Mouse (Mus musculus) bone marrow, adult 2 months (tissue): ENCODE measurements around the gene Ttll5. TPM values are rescaled to one million over a fixed set of nuclear protein-coding genes. Genes with fewer than 3 reads are reported as not detected.

Experiments used
- H3K27ac ChIP-seq: fragments of 200-500 bp; 2 replicates; pipeline ENCODE4 v1.5.1; 2012; ENCODE audit warnings: low read depth, mild to moderate bottlenecking, control low read depth, inconsistent platforms, low read length; ENCODE audit not compliant: control insufficient read depth, poor library complexity, insufficient read depth
- H3K4me1 ChIP-seq: fragments of 200-500 bp; 2 replicates; pipeline ENCODE4 v1.6.1; 2011; ENCODE audit warnings: low read length; ENCODE audit not compliant: control insufficient read depth, insufficient read depth
- H3K4me3 ChIP-seq: fragments of 200-500 bp; replicated peaks from 2 replicates; pipeline ENCODE3; 2011; ENCODE audit warnings: mild to moderate bottlenecking, low read depth, low read length, control low read depth; ENCODE audit not compliant: control insufficient read depth
- CTCF ChIP-seq: fragments of 200-500 bp; IDR thresholded peaks from 2 replicates; pipeline ENCODE4 v1.5.1; 2011; ENCODE audit warnings: low read length, control low read depth; ENCODE audit not compliant: control insufficient read depth, insufficient read depth
- POLR2A ChIP-seq: fragments of 200-500 bp; IDR thresholded peaks from 2 replicates; pipeline ENCODE4 v1.6.1; 2011; ENCODE audit warnings: low read depth, mild to moderate bottlenecking, control low read depth, low read length, borderline replicate concordance; ENCODE audit not compliant: control insufficient read depth
- WGBS: fragments of 180-500 bp; shearing (Covaris S2); methylation state at CpG from one replicate; pipeline ENCODE4 v1.1.7; 2018; 5-methylcytosine and 5-hydroxymethylcytosine counted together
- polyA plus RNA-seq: library from polyadenylated mRNA; stranded (reverse); fragments of >200 nt; gene quantifications from 2 replicates; pipeline ENCODE4 v1.2.4, GENCODE M21; 2011; ENCODE audit warnings: low replicate concordance; ENCODE audit not compliant: missing spikeins, insufficient read depth, insufficient read length

Ttll5 gene
- polyA plus RNA-seq, 1 experiment: 16.8 TPM

DNA sequence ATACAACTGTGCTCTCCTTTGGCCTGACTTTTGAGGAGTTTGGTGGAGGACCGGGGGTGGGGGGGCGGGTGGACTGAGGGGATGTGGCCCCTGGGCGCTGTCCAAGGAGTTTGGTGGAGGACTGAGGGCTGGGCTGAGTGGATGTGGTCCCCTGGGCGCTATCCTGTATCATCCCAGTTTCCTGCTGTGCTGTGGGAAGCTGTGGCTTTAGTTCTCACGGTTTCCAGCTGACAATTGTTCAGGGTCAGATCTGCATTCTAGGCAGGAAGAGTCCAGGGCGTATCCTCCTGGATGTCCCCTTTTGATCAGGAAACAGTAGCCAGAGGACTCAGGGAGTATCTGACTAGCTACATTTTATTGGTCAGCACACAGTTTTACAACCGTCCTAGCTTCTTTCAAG, 263.6 kb downstream of the Ttll5 start:
- Histone ChIP-seq H3K4me1 (no peaks in the 10 kb centered on the region), H3K27ac (no peak overlapping the region), H3K4me3 (no peak overlapping the region)
- TF ChIP-seq CTCF: no peak
- TF ChIP-seq POLR2A: no peak
- WGBS: 62% methylated on average over 7 of the region's 7 CpGs

DNA sequence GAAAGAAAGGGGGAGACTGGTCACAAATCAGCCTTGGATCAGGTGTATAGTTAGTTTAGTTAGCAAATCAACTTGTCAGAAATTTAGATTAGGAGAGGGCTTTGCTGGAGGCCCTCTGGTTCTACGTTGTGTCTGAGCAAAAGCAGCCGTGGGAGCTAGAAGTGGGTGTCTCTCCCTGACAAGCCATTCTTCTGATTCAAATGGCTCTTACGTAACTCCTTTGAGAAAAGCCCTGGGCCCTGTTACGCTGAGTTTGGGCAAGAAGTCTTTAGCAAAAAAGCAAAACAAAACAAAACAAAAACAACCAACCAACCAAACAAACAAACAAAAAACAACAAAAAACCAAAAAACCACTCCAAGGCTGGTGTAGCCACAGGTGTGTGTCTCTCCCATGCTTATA, 266.3 kb downstream of the Ttll5 start:
- no peaks in the 10 kb centered on the region for H3K4me1 ChIP-seq

DNA sequence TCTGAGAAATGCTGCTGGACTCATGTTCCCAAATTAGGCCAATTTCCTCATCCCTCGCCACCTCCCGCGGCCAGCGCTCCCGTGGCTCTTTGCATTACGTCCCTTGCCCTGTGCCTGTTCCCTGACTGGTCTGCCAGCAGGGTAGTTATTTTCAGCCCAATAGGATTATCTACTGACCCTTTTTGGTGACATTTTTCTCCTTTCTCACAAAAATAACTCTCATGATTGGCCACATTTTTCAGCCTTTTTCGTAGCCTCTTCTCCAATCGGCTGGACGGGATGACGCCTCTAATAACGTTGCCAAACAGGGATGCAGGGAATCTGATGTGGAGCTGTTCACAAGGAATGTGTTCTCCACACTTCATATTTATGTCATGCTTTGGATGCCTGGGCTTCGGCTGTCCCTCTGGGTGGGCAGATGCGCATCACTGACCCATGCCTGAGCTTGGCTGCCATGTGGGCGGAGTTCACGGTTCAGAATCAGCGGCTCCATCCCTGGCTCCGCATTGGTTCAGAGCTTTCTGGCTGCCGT, 267.2 kb downstream of the Ttll5 start:
- Histone ChIP-seq H3K27ac (no peak overlapping the region), H3K4me3 (no peak overlapping the region), H3K4me1 (no peaks in the 10 kb centered on the region)
- TF ChIP-seq CTCF (no peak), POLR2A (no peak)
- WGBS: 65% methylated on average over 18 of the region's 18 CpGs

More for the DNA sequence above, 266.3 kb downstream of the Ttll5 start:
- WGBS: 67% methylated on average over 4 of the region's 4 CpGs
- TF ChIP-seq CTCF (no peak), POLR2A (no peak)
- Histone ChIP-seq H3K27ac (no peak overlapping the region), H3K4me3 (no peak overlapping the region)

DNA sequence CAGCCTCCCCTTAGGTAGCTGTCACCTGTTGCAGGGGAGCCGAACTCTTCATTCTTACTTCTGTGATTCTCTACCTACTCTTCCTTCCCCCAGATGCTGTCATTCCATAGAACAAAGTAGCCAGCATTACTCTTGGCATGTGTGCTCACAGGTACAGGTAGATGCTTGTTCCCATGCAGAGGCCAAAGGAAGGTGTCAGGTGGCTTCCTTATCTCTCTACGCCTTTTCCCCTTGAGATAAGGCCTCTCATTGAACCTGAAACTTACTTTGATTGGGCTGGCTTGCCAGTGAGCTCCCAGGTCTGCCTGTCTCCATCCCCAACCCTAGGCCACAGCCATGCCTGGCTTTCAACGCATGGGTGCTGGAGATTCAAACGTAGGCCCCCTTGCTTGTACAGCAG, 269.6 kb downstream of the Ttll5 start:
- H3K4me1 ChIP-seq: no peaks in the 10 kb centered on the region
- 83% methylated on average over 4 of the region's 4 CpGs for WGBS
- TF ChIP-seq POLR2A: no peak
- TF ChIP-seq CTCF: no peak
- no peak overlapping the region for H3K27ac ChIP-seq
- no peak overlapping the region for H3K4me3 ChIP-seq

DNA sequence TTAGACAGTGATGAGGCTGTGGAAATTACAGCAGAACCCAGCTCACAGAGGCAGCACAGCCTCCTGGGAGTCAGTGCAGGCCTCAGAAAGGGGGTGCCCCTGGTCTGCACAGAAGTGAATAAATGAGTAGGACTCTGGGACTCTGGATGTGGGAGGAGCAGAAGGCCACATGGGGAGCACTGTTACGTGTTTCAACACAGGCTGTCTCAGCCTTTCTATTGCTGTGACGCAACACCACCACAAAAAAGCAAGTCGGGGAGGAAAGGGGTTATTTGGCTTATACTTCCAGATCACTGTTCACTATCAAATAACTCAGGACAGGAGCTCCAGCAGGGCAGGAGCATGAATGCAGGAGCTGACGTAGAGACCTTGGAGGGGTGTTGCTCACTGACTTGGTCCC, 271.3 kb downstream of the Ttll5 start:
- Histone ChIP-seq H3K4me1 (no peaks in the 10 kb centered on the region), H3K4me3 (no peak overlapping the region), H3K27ac (no peak overlapping the region)
- WGBS: 44% methylated on average over 4 of the region's 4 CpGs
- TF ChIP-seq CTCF (no peak), POLR2A (no peak)

DNA sequence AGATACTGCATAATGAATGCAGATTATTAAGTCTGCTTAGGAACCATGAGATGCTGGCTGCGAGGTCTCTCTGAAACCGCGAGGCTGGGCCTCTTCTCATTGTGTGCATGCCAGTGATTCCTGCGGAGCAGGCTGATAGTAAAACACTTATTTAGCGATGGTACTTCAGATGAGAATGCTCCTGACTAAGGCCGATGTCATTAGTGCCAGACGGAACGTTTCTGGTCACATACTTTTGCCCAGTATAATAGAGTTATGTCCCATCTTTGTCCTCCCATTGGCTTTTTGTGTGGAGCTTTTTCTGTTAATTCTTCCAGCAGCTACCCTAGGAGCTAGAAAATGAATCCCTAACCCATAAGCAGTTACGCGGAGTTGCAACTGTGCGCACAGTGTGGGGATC, 273.3 kb downstream of the Ttll5 start:
- Histone ChIP-seq H3K4me3 (no peak overlapping the region), H3K27ac (no peak overlapping the region), H3K4me1 (no peaks in the 10 kb centered on the region)
- TF ChIP-seq CTCF: no peak
- no peak for TF ChIP-seq POLR2A
- 91% methylated on average over 11 of the region's 11 CpGs for WGBS

DNA sequence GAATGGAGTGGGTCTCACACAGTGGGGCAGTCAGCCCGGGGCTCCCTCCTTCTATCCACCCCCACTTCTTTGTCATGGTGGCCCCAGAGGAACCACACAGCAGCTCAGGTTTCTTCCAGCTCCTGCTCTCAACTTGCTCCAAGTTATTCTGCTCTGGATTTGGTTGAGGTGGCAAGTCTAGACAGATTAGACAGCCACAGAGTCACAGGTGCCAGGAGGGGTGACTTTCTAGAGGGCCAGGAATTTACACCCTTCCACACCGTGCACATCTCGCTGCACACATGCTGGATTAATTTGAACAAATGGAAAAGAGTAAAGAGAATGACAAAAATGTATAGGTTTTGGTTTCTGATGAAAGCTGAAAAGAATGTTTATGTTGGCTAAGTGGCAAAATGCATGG, 276.3 kb downstream of the Ttll5 start:
- no peaks in the 10 kb centered on the region for H3K4me1 ChIP-seq
- TF ChIP-seq POLR2A (no peak), CTCF (no peak)
- no peak overlapping the region for H3K27ac ChIP-seq
- no peak overlapping the region for H3K4me3 ChIP-seq
- 75% methylated on average over 3 of the region's 3 CpGs for WGBS

DNA sequence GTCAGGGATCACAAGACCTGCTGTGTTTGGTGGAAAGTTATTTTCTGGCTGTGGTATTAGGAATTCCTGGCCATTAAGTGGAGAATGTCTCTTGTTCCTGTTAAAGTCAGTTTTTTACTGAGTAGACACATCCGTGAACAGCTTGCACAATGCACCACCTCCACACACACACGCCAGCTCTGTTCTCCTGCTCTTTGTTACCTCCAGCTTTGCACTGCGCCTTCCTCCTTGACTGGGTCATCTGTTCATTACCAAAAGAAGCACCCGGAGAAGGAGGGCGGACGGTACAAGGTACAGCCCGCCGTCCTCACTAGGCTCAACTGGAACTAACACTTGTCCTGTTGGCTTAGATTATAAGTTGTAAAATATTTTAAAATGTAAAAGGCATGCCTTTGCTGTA, 278.2 kb downstream of the Ttll5 start:
- Histone ChIP-seq H3K27ac (no peak overlapping the region), H3K4me3 (no peak overlapping the region), H3K4me1 (no peaks in the 10 kb centered on the region)
- WGBS: 87% methylated on average over 8 of the region's 8 CpGs
- TF ChIP-seq POLR2A: no peak
- TF ChIP-seq CTCF: no peak

DNA sequence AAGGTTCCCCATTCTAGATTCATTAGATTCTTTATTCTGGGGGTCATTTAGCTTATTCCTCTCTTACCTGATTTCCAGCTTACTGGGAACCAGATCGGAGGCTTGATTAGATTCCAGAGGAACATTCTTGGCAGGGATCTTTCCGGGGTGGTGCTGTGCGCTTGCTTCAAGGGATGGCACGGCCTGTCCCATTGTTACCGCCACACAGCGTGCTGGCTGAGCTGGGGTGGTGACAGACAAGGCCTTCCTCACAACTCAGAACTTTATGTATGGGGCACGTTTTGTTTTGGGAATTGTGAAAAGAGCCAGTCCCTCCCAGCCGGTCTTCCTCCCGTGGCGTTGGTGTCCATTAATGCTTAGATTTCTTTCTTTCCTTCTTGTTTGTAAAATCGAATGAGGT, 278.9 kb downstream of the Ttll5 start:
- no peaks in the 10 kb centered on the region for H3K4me1 ChIP-seq
- WGBS: 84% methylated on average over 11 of the region's 11 CpGs
- no peak overlapping the region for H3K27ac ChIP-seq
- no peak overlapping the region for H3K4me3 ChIP-seq
- TF ChIP-seq POLR2A: no peak
